In genomic region chr19:10813905-10814304, GRCm38 (mm10) we compare ENCODE assay signal across 30 mouse cellular contexts. TPM values are rescaled to one million over a fixed set of nuclear protein-coding genes. Genes with fewer than 3 reads are reported as not detected.
DNase-seq lines count a peak whose midpoint lies in the region; ATAC-seq and TF ChIP-seq lines count a peak whose summit lies in the region.
"Had no signal": no experiment of that assay in that cellular context is flagged by ENCODE, and none has a peak within 500 bp of the region (broad histone marks: within the 10 kb centered on the region; RNA-seq: fewer than 3 reads in every experiment).

No protein-coding gene starts in this region.

- no peak for TF ChIP-seq EP300 in lung, postnatal 0 days (IDR thresholded peaks at IDR 0.05)

- no peak overlapping the region for H3K9ac ChIP-seq in lung, postnatal 0 days (replicated peaks; ENCODE audit: low read depth)
- H3K9ac ChIP-seq: embryonic facial prominence, embryonic 13.5 days; forebrain, embryonic 12.5 days; heart, embryonic 12.5 days; heart, embryonic 15.5 days; hindbrain, embryonic 13.5 days had no signal

- H3K4me2 ChIP-seq in lung, postnatal 0 days (replicated peaks; ENCODE audit: low read depth, low read length), result no peak overlapping the region
- H3K4me2 ChIP-seq: embryonic facial prominence, embryonic 13.5 days; forebrain, embryonic 12.5 days; heart, embryonic 12.5 days; heart, embryonic 15.5 days; hindbrain, embryonic 13.5 days had no signal

- WGBS in lung, postnatal 0 days, result 62% methylated on average over 7 of the region's 7 CpGs

- TF ChIP-seq CTCF in lung, postnatal 0 days (IDR thresholded peaks at IDR 0.05), result no peak

- intact Hi-C loops in heart, postnatal 36 days (cut with DNase I), result no loop called here

- no peaks in the 10 kb centered on the region for H3K27me3 ChIP-seq in lung, postnatal 0 days (replicated peaks; ENCODE audit: insufficient read depth, low read length)
- H3K27me3 ChIP-seq: embryonic facial prominence, embryonic 13.5 days; forebrain, embryonic 12.5 days; heart, embryonic 12.5 days; heart, embryonic 15.5 days; hindbrain, embryonic 13.5 days had no signal

- DNase-seq in cerebellum, adult 11-12 months, result peak; percentile 20
- DNase-seq in cerebellum, adult 8-10 months, result no peak
- peak; percentile 13 for DNase-seq in heart, postnatal 4 days
- no peak for DNase-seq in heart, postnatal 36 days
- peak; percentile 72 for DNase-seq in induced T-regulatory cell, adult 2 months (ENCODE audit: low read depth)
- no peak for DNase-seq in thymus, postnatal 10 days (ENCODE audit: low spot score in 2 of 2)
- DNase-seq in adipocyte (ENCODE audit: low spot score), result no peak
- DNase-seq in lung, postnatal 0 days (ENCODE audit: low spot score), result no peak
- DNase-seq: adrenal gland, adult 2 months; adrenal gland, postnatal 14 days; cerebellum, adult 11 months; cerebellum, postnatal 10 days; cerebellum, postnatal 36 days; embryo, embryonic 11 days; gastrocnemius, adult 2 months; gastrocnemius, postnatal 14 days; heart, adult 11 months; heart, postnatal 14 days; kidney, adult 2 months had no signal

- no peak overlapping the region for H3K27ac ChIP-seq in lung, postnatal 0 days (ENCODE audit: low read length)
- H3K27ac ChIP-seq: embryonic facial prominence, embryonic 10.5 days; embryonic facial prominence, embryonic 13.5 days; forebrain, embryonic 12.5 days; gastrocnemius, adult 2 months; heart, embryonic 15.5 days; hindbrain, embryonic 10.5 days; hindbrain, embryonic 13.5 days had no signal

- H3K36me3 ChIP-seq in lung, postnatal 0 days (ENCODE audit: insufficient read depth, low read length), result no peaks in the 10 kb centered on the region
- H3K36me3 ChIP-seq: embryonic facial prominence, embryonic 10.5 days; embryonic facial prominence, embryonic 13.5 days; forebrain, embryonic 12.5 days; heart, embryonic 12.5 days; heart, embryonic 15.5 days; hindbrain, embryonic 10.5 days; hindbrain, embryonic 13.5 days had no signal

- no peak for ATAC-seq in lung, postnatal 0 days
- ATAC-seq: forebrain, embryonic 16.5 days; hindbrain, embryonic 16.5 days; intestine, postnatal 0 days had no signal

- H3K9me3 ChIP-seq in lung, postnatal 0 days (ENCODE audit: low read length), result no peaks in the 10 kb centered on the region
- H3K9me3 ChIP-seq: embryonic facial prominence, embryonic 10.5 days; embryonic facial prominence, embryonic 13.5 days; forebrain, embryonic 12.5 days; heart, embryonic 12.5 days; heart, embryonic 15.5 days; hindbrain, embryonic 10.5 days; hindbrain, embryonic 13.5 days had no signal

- peaks cover 5% of the 10 kb centered on the region; the same call in 1 of the 2 replicates for H3K4me1 ChIP-seq in lung, postnatal 0 days (ENCODE audit: insufficient read depth, low read depth, low read length)

- no peak overlapping the region for H3K4me3 ChIP-seq in lung, postnatal 0 days (ENCODE audit: low read depth, low read length)
- H3K4me3 ChIP-seq: embryonic facial prominence, embryonic 10.5 days; embryonic facial prominence, embryonic 13.5 days; erythroblast, embryonic 14.5 days; forebrain, embryonic 12.5 days; gastrocnemius, adult 2 months; heart, embryonic 12.5 days; heart, embryonic 15.5 days; hindbrain, embryonic 10.5 days; hindbrain, embryonic 13.5 days had no signal

RNA-seq across cellular contexts. Expression of gene Cd6, which starts 16.0 kb away (rescaled TPM):
- total RNA-seq in heart, postnatal 4 days (2021), result under 1 TPM in 1 of 2 experiments, not detected in 1; 0.17 TPM
- under 1 TPM; 0.08 to 0.31 TPM for total RNA-seq in heart, postnatal 36 days (2021)
- not detected in 2 replicates for polyA plus RNA-seq in lung, postnatal 0 days (2015; fragmentation: Nextera tagmentation; extraction: Ambion mirVana)
- total RNA-seq: adrenal gland, adult 2 months; gastrocnemius, adult 2 months; gastrocnemius, postnatal 14 days had no signal
- polyA plus RNA-seq: erythroblast, embryonic 14.5 days; forebrain, embryonic 12.5 days; forebrain, embryonic 16.5 days; heart, embryonic 12.5 days; heart, embryonic 15.5 days; hindbrain, embryonic 10.5 days; hindbrain, embryonic 13.5 days; hindbrain, embryonic 16.5 days had no signal

RNA-seq across cellular contexts. Expression of gene Slc15a3, which starts 25.6 kb away (rescaled TPM):
- total RNA-seq in heart, postnatal 4 days (2021), result 1 to 10 TPM; 2.1 to 2.3 TPM
- 1 to 10 TPM; 2.2 to 2.4 TPM for total RNA-seq in heart, postnatal 36 days (2021)
- 3.0 and 3.7 TPM in 2 replicates for polyA plus RNA-seq in lung, postnatal 0 days (2015; fragmentation: Nextera tagmentation; extraction: Ambion mirVana)

RNA-seq across cellular contexts. Expression of gene Tmem132a, which starts 55.8 kb away (rescaled TPM):
- 10 to 100 TPM; 52.4 to 53.4 TPM for total RNA-seq in heart, postnatal 4 days (2021)
- total RNA-seq in heart, postnatal 36 days (2021), result 10 to 100 TPM; 12.4 to 14.8 TPM
- 15.1 and 18.9 TPM in 2 replicates for polyA plus RNA-seq in lung, postnatal 0 days (2015; fragmentation: Nextera tagmentation; extraction: Ambion mirVana)

Comparison
In these comparisons a context has a peak if more than half of its experiments do, and no peak if none do; other contexts are left out.
1. DNase-seq: peak in cerebellum, adult 11-12 months (single experiment), heart, postnatal 4 days (single experiment) and induced T-regulatory cell, adult 2 months (single experiment); none in cerebellum, adult 8-10 months (single experiment), heart, postnatal 36 days (0 of 2), thymus, postnatal 10 days (0 of 2), adipocyte (single experiment) and lung, postnatal 0 days (single experiment).